ENCODE assay signal across 14 mouse cellular contexts in the genomic region with DNA sequence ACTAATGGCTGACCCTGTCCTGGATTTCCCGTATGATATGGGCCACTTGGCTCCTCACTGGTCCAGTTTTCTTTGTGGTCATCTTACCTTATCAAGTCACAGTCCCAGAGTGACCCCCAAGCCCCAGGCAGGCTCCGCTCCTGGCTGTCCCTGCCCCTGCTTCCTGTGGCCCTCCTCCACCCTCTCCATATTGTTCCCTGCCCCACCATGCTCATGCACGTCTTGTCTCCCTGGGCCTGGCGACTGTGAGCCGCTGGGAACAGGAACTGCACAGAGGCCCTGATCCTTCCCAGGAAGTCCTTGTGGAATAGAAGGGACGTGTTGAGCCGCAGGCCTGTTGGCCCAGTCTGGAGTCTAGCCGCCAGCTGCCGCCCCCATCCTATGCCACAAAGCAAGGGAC. TPM values are rescaled to one million over a fixed set of nuclear protein-coding genes. Genes with fewer than 3 reads are reported as not detected.
A peak's percentile ranks its signal among the peaks of the same experiment; 100 is the strongest.
DNase-seq lines count a peak whose midpoint lies in the region; ATAC-seq and TF ChIP-seq lines count a peak whose summit lies in the region.
"Had no signal": no experiment of that assay in that cellular context is flagged by ENCODE, and none has a peak within 500 bp of the region (broad histone marks: within the 10 kb centered on the region; RNA-seq: fewer than 3 reads in every experiment).

No protein-coding gene starts in this region.

- no peak for DNase-seq in kidney, adult 18-20 months
- no peak for DNase-seq in ES-E14 (ENCODE audit: low read depth, low spot score)
- no peak for DNase-seq in gastrocnemius, postnatal 4 days (ENCODE audit: low spot score in 2 of 2)
- DNase-seq in cerebellum, adult 11-12 months: no peak
- DNase-seq: cerebellum, adult 2 months; forebrain, postnatal 0 days; gastrocnemius, postnatal 10 days; kidney, adult 11 months had no signal

- in situ Hi-C loops in ES-E14 (cut with MboI; ENCODE audit: low sequenced_read_pairs in 2 of 2, unreplicated experiment in 2 of 2): no loop called here

- ATAC-seq in kidney, embryonic 15.5 days (replicated peaks; ENCODE audit: low FRiP score): no peak
- peak; percentile 27; the same call in 1 of the 2 replicates for ATAC-seq in heart, embryonic 12.5 days (ENCODE audit: insufficient number of reproducible peaks, low FRiP score)
- ATAC-seq in lung, embryonic 16.5 days (ENCODE audit: low read depth): peak; percentile 48
- no peak for ATAC-seq in erythroblast, adult 5-6 weeks (replicated peaks; ENCODE audit: low FRiP score, poor library complexity, severe bottlenecking)
- ATAC-seq: forebrain, postnatal 0 days had no signal

- H3K4me3 ChIP-seq in kidney, embryonic 15.5 days (replicated peaks): no peak overlapping the region
- peak overlapping the region; percentile 5 to 47; a peak in 3 of 4 replicates for H3K4me3 ChIP-seq in ES-E14 (ENCODE audit: insufficient read depth in 1 of 2, low read depth in 1 of 2, low read length in 2 of 2, poor library complexity in 1 of 2, severe bottlenecking in 1 of 2)
- H3K4me3 ChIP-seq in heart, embryonic 12.5 days: no peak overlapping the region
- H3K4me3 ChIP-seq in lung, embryonic 16.5 days (ENCODE audit: low read length): no peak overlapping the region
- H3K4me3 ChIP-seq: left cerebral cortex, adult 2 months; limb, embryonic 13.5 days had no signal

- H3K27me3 ChIP-seq in kidney, embryonic 15.5 days: no peaks in the 10 kb centered on the region
- H3K27me3 ChIP-seq in heart, embryonic 12.5 days (replicated peaks): no peaks in the 10 kb centered on the region
- no peaks in the 10 kb centered on the region for H3K27me3 ChIP-seq in lung, embryonic 16.5 days (ENCODE audit: control insufficient read depth, insufficient read depth, low read depth, low read length)
- H3K27me3 ChIP-seq: limb, embryonic 13.5 days had no signal

- no peak overlapping the region for H3K4me2 ChIP-seq in kidney, embryonic 15.5 days
- no peak overlapping the region for H3K4me2 ChIP-seq in heart, embryonic 12.5 days
- no peak overlapping the region for H3K4me2 ChIP-seq in lung, embryonic 16.5 days (ENCODE audit: low read depth, low read length)
- H3K4me2 ChIP-seq: limb, embryonic 13.5 days had no signal

- no peak overlapping the region for H3K9ac ChIP-seq in kidney, embryonic 15.5 days
- no peak overlapping the region; the same call in 1 of the 2 replicates for H3K9ac ChIP-seq in ES-E14 (ENCODE audit: insufficient read depth, low read depth, low read length, poor library complexity, severe bottlenecking)
- H3K9ac ChIP-seq in heart, embryonic 12.5 days: no peak overlapping the region
- H3K9ac ChIP-seq in lung, embryonic 16.5 days (ENCODE audit: low read length): no peak overlapping the region
- H3K9ac ChIP-seq: forebrain, postnatal 0 days had no signal

- no peaks in the 10 kb centered on the region for H3K36me3 ChIP-seq in kidney, embryonic 15.5 days
- no peaks in the 10 kb centered on the region for H3K36me3 ChIP-seq in ES-E14 (ENCODE audit: control insufficient read depth, insufficient read depth, low read length, poor library complexity, severe bottlenecking)
- H3K36me3 ChIP-seq in heart, embryonic 12.5 days: no peaks in the 10 kb centered on the region
- no peaks in the 10 kb centered on the region for H3K36me3 ChIP-seq in lung, embryonic 16.5 days (ENCODE audit: control insufficient read depth, insufficient read depth, low read length)
- H3K36me3 ChIP-seq: limb, embryonic 13.5 days had no signal

- 62% methylated on average over 9 of the region's 9 CpGs for WGBS in kidney, embryonic 15.5 days
- WGBS in heart, embryonic 12.5 days: 47% methylated on average over 9 of the region's 9 CpGs
- WGBS in lung, embryonic 16.5 days: 51% methylated on average over 9 of the region's 9 CpGs

- no peaks in the 10 kb centered on the region for H3K9me3 ChIP-seq in kidney, embryonic 15.5 days (replicated peaks)
- H3K9me3 ChIP-seq in ES-E14 (ENCODE audit: control insufficient read depth, insufficient read depth, low read depth, low read length): no peaks in the 10 kb centered on the region
- no peaks in the 10 kb centered on the region for H3K9me3 ChIP-seq in heart, embryonic 12.5 days (replicated peaks)
- H3K9me3 ChIP-seq in lung, embryonic 16.5 days (ENCODE audit: control insufficient read depth, low read length): no peaks in the 10 kb centered on the region
- H3K9me3 ChIP-seq: limb, embryonic 13.5 days had no signal

- H3K4me1 ChIP-seq in kidney, embryonic 15.5 days: peaks cover 38% of the 10 kb centered on the region
- peaks cover 6 to 19% of the 10 kb centered on the region in 2 experiments; a peak in 3 of 4 replicates for H3K4me1 ChIP-seq in ES-E14 (ENCODE audit: control insufficient read depth in 2 of 2, insufficient read depth in 2 of 2, low read length in 2 of 2, poor library complexity in 1 of 2)
- H3K4me1 ChIP-seq in heart, embryonic 12.5 days (replicated peaks): peaks cover 76% of the 10 kb centered on the region
- peaks cover 25% of the 10 kb centered on the region for H3K4me1 ChIP-seq in lung, embryonic 16.5 days (replicated peaks; ENCODE audit: control insufficient read depth, insufficient read depth, low read length)

- H3K27ac ChIP-seq in kidney, embryonic 15.5 days: peak overlapping the region; percentile 27; the same call in 1 of the 2 replicates
- no peak overlapping the region for H3K27ac ChIP-seq in ES-E14 (ENCODE audit: insufficient read depth, low read depth, low read length, poor library complexity, severe bottlenecking)
- peak overlapping the region; percentile 33 for H3K27ac ChIP-seq in heart, embryonic 12.5 days (ENCODE audit: poor library complexity, severe bottlenecking)
- no peak overlapping the region for H3K27ac ChIP-seq in lung, embryonic 16.5 days (ENCODE audit: low read length)
- H3K27ac ChIP-seq: left cerebral cortex, adult 2 months had no signal

TF ChIP-seq in ES-E14, 5 proteins besides CTCF, POLR2A, EP300 and RAD21:
- no peak for TF ChIP-seq MAFK (IDR thresholded peaks at IDR 0.05; ENCODE audit: insufficient read depth, low read depth, low read length)
- no peak for TF ChIP-seq HCFC1 (IDR thresholded peaks at IDR 0.05; ENCODE audit: borderline replicate concordance, insufficient read depth, low read length)
- TF ChIP-seq CHD2 (IDR thresholded peaks at IDR 0.05; ENCODE audit: low read depth, low read length): no peak
- no peak for TF ChIP-seq ZNF384 (IDR thresholded peaks at IDR 0.05; ENCODE audit: low read depth, low read length)
- no peak for TF ChIP-seq ZC3H11A (IDR thresholded peaks at IDR 0.05; ENCODE audit: borderline replicate concordance, low read depth, low read length)

RNA-seq across cellular contexts. Expression of gene Smad6, which starts 33.3 kb away (rescaled TPM):
- 10.6 and 12.3 TPM in 2 replicates for polyA plus RNA-seq in kidney, embryonic 15.5 days (2015; fragmentation: Nextera tagmentation; extraction: Ambion mirVana)
- 6.8 and 8.7 TPM in 2 replicates for total RNA-seq in ES-E14 (2012; rRNA removed)
- 56.2 and 62.8 TPM in 2 replicates for polyA plus RNA-seq in heart, embryonic 12.5 days (2016; fragmentation: Nextera tagmentation; extraction: Ambion mirVana)
- 6.8 and 8.6 TPM in 2 replicates for polyA plus RNA-seq in lung, embryonic 16.5 days (2015; fragmentation: Nextera tagmentation; extraction: Ambion mirVana)
- total RNA-seq in gastrocnemius, postnatal 4 days (2021): 1 to 10 TPM; 5.6 to 7.2 TPM
- total RNA-seq in erythroblast, adult 5-6 weeks (2015; ENCODE audit: low replicate concordance): not detected in 2 replicates
- total RNA-seq in erythroblast, adult 5-6 weeks (2017; ENCODE audit: low replicate concordance): 0.60 TPM in 1 of 2 replicates, not detected in the other

Comparison
In these comparisons a context has a peak if more than half of its experiments do, and no peak if none do; other contexts are left out.
1. ATAC-seq: peak in heart, embryonic 12.5 days (single experiment) and lung, embryonic 16.5 days (single experiment); none in kidney, embryonic 15.5 days (single experiment) and erythroblast, adult 5-6 weeks (single experiment).
2. H3K27ac ChIP-seq: peak in kidney, embryonic 15.5 days (single experiment) and heart, embryonic 12.5 days (single experiment); none in ES-E14 (single experiment) and lung, embryonic 16.5 days (single experiment).
3. H3K4me3 ChIP-seq: peak in ES-E14 (2 of 2); none in kidney, embryonic 15.5 days (single experiment), heart, embryonic 12.5 days (single experiment) and lung, embryonic 16.5 days (single experiment).